Mouse (Mus musculus): ENCODE measurements around the gene Lemd2.

Gene Lemd2

GRCm38 (mm10) chr17:27227258-27227657, 23.0 kb upstream of the Lemd2 start:
- no peak for DNase-seq (ENCODE audit: low spot score)

GRCm38 (mm10) chr17:27226701-27227100, 22.4 kb upstream of the Lemd2 start:
- no peak for DNase-seq (ENCODE audit: low spot score)

GRCm38 (mm10) chr17:27225801-27226200, 21.5 kb upstream of the Lemd2 start:
- no peak for DNase-seq (ENCODE audit: low spot score)

GRCm38 (mm10) chr17:27223821-27224220, 19.6 kb upstream of the Lemd2 start:
- no peak for DNase-seq (ENCODE audit: low spot score)

GRCm38 (mm10) chr17:27221562-27221961, 17.3 kb upstream of the Lemd2 start:
- no peak for DNase-seq (ENCODE audit: low spot score)

GRCm38 (mm10) chr17:27218916-27219315, 14.6 kb upstream of the Lemd2 start:
- DNase-seq (ENCODE audit: low spot score): no peak

- no peak for DNase-seq (ENCODE audit: low spot score)
Observed at GRCm38 (mm10) chr17:27218364-27218763, 14.1 kb upstream of the Lemd2 start.

- DNase-seq (ENCODE audit: low spot score): peak; percentile 40
Observed at GRCm38 (mm10) chr17:27212768-27213525, 8.7 kb upstream of the Lemd2 start.

- DNase-seq (ENCODE audit: low spot score): no peak
Observed at GRCm38 (mm10) chr17:27212006-27212405, 7.7 kb upstream of the Lemd2 start.

- no peak for DNase-seq (ENCODE audit: low spot score)
Observed at GRCm38 (mm10) chr17:27207113-27207707, 2.9 kb upstream of the Lemd2 start.

GRCm38 (mm10) chr17:27203358-27204074, 753 bp downstream of the Lemd2 start:
- DNase-seq (ENCODE audit: low spot score): no peak

GRCm38 (mm10) chr17:27202919-27203357, 1.3 kb downstream of the Lemd2 start:
- DNase-seq (ENCODE audit: low spot score): no peak

GRCm38 (mm10) chr17:27201981-27202380, 2.3 kb downstream of the Lemd2 start:
- DNase-seq (ENCODE audit: low spot score): no peak

GRCm38 (mm10) chr17:27200801-27201200, 3.5 kb downstream of the Lemd2 start:
- no peak for DNase-seq (ENCODE audit: low spot score)

- DNase-seq (ENCODE audit: low spot score): no peak
Observed at GRCm38 (mm10) chr17:27199864-27200263, 4.4 kb downstream of the Lemd2 start.

GRCm38 (mm10) chr17:27199205-27199604, 5.1 kb downstream of the Lemd2 start:
- DNase-seq (ENCODE audit: low spot score): no peak

GRCm38 (mm10) chr17:27196206-27196605, 8.1 kb downstream of the Lemd2 start:
- DNase-seq (ENCODE audit: low spot score): no peak

GRCm38 (mm10) chr17:27194258-27195185, 9.7 kb downstream of the Lemd2 start:
- no peak for DNase-seq (ENCODE audit: low spot score)

GRCm38 (mm10) chr17:27191804-27192203, 12.5 kb downstream of the Lemd2 start:
- no peak for DNase-seq (ENCODE audit: low spot score)

- DNase-seq (ENCODE audit: low spot score): no peak
Observed at GRCm38 (mm10) chr17:27191189-27191588, 13.1 kb downstream of the Lemd2 start.

- no peak for DNase-seq (ENCODE audit: low spot score)
Observed at GRCm38 (mm10) chr17:27189640-27190216, 14.5 kb downstream of the Lemd2 start.

- no peak for DNase-seq (ENCODE audit: low spot score)
Observed at GRCm38 (mm10) chr17:27188883-27189282, 15.4 kb downstream of the Lemd2 start.

Measured in ovary, adult 18-20 months (tissue).